Mouse (Mus musculus) forebrain, embryonic 14.5 days (tissue): ENCODE data around the gene Lypd6b. TPM values are rescaled to one million over a fixed set of nuclear protein-coding genes. Genes with fewer than 3 reads are reported as not detected.

Experiments
- ATAC-seq: fragments of 200-750 bp; cut with Nextera tagmentation; 2 replicates; pipeline ENCODE4 v1.8.0; 2017; ENCODE audit warnings: mild to moderate bottlenecking, moderate library complexity
- DNase-seq: peaks from one replicate; pipeline ENCODE4 v3.0.0-alpha.2; 2015; ENCODE audit warnings: low spot score
- H3K27ac ChIP-seq: fragments of 300-500 bp; sonication (generic); 2 replicates; pipeline ENCODE4 v1.5.1; 2014; ENCODE audit warnings: low read depth, mild to moderate bottlenecking, control low read depth, low read length, moderate library complexity
- H3K27me3 ChIP-seq: fragments of 300-500 bp; sonication (generic); replicated peaks from 2 replicates; pipeline ENCODE4 v1.6.1; 2014; ENCODE audit warnings: low read length, control low read depth, mixed read lengths; ENCODE audit not compliant: control insufficient read depth, insufficient read depth
- H3K36me3 ChIP-seq: fragments of 300-500 bp; sonication (generic); 2 replicates; pipeline ENCODE4 v1.6.1; 2014; ENCODE audit warnings: low read length, control low read depth; ENCODE audit not compliant: control insufficient read depth, insufficient read depth
- H3K4me1 ChIP-seq: fragments of 300-500 bp; sonication (generic); 2 replicates; pipeline ENCODE4 v1.6.1; 2014; ENCODE audit warnings: antibody characterized with exemption, low read length, control low read depth; ENCODE audit not compliant: control insufficient read depth, insufficient read depth
- H3K4me2 ChIP-seq: fragments of 300-500 bp; sonication (generic); 2 replicates; pipeline ENCODE4 v1.6.1; 2014; ENCODE audit warnings: mild to moderate bottlenecking, control low read depth, low read length
- H3K4me3 ChIP-seq: fragments of 300-500 bp; sonication (generic); 2 replicates; pipeline ENCODE4 v1.5.1; 2014; ENCODE audit warnings: low read depth, low read length, control low read depth
- H3K9ac ChIP-seq: fragments of 300-500 bp; sonication (generic); 2 replicates; pipeline ENCODE4 v1.6.1; 2014; ENCODE audit warnings: mild to moderate bottlenecking, low read length, control low read depth, moderate library complexity
- H3K9me3 ChIP-seq: fragments of 300-500 bp; sonication (generic); replicated peaks from 2 replicates; pipeline ENCODE4 v1.6.1; 2016; ENCODE audit warnings: low read length, control low read depth, mixed read lengths; ENCODE audit not compliant: control insufficient read depth
- WGBS: fragments of 180-500 bp; shearing (Covaris S2); extraction: QIAGEN DNeasy Blood & Tissue Kit; methylation state at CpG from one replicate; pipeline ENCODE4 v1.1.7; 2014; 5-methylcytosine and 5-hydroxymethylcytosine counted together
- polyA plus RNA-seq: library from polyadenylated mRNA; unstranded; fragments of >200 nt; fragmentation: Nextera tagmentation; extraction: Ambion mirVana; gene quantifications from 2 replicates; pipeline ENCODE4 v1.2.1, GENCODE M21; 2014

Gene Lypd6b
- polyA plus RNA-seq, 1 experiment from 2014 or later: 8.7 TPM

DNA sequence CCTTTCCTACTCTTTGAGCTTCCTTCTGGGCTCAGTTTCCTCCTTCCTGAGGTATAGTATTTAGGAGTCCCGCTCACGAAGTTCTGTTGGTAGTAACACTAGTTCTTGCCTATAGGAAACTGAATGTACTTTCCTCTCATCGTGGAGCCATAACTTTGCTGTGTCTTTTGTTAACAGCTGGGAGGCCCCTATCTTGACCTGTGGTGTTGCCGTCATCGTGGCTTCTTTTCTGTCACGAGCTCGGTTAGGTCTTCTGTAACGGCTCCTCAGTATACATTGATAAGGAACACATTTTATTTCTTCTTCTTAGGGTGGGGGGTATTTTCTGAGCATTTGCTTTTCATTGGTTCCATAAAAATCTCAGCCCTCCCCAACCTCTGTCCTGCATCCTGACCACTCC is 74.2 kb downstream of the Lypd6b start:
- WGBS: 81% methylated on average over 8 of the region's 8 CpGs
- H3K36me3 ChIP-seq: no peaks in the 10 kb centered on the region

DNA sequence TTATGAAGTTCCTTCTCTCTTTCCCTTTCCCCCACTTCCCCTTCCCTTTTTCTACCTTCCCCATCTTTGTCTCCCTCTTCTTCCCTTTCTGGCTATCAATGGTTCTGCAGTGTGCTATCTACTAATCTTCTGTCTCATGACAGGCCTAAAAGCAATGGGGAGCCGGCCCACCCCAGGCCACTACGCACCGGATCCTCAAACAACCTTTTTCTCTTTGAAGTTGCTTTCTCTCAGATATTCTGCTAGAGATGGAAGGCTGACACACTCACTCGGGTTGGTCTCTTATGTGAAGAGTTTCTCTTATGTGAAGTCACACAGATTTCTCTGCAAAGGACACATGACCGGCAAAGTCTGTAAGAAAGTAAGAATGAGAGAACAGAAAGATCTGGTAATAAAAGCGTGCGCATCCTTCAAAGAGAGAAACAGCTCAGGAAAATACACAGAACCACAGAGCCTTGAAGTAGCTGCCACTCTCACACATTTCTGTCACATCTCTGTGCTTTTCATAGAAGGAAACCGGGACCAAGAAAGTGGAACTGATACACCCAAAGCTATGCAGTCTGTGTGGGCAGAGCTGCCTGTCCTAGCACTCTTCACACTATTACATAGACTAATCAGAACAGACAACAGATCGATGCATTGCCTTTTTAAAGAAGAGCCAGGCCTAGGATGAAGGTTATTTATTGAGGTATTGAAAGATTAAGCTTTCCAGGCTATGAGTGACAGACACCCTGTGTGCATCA is 80.8 kb downstream of the Lypd6b start:
- no peak for DNase-seq
- Histone ChIP-seq H3K27ac (0 out of 2 replicates have a peak overlapping the region, but pooled peaks have one; percentile 0), H3K36me3 (no peaks in the 10 kb centered on the region), H3K9ac (no peak overlapping the region), H3K4me2 (no peak overlapping the region), H3K27me3 (no peaks in the 10 kb centered on the region), H3K4me3 (no peak overlapping the region), H3K4me1 (peaks cover 11% of the 10 kb centered on the region; the same call in 1 of the 2 replicates), H3K9me3 (no peaks in the 10 kb centered on the region)
- ATAC-seq: 0 out of 2 replicates have a peak, but pooled peaks have one; percentile 24
- WGBS: 95% methylated on average over 9 of the region's 9 CpGs

More for the DNA sequence above, 74.2 kb downstream of the Lypd6b start:
- Histone ChIP-seq H3K9me3 (no peaks in the 10 kb centered on the region), H3K4me2 (no peak overlapping the region), H3K9ac (no peak overlapping the region), H3K27me3 (no peaks in the 10 kb centered on the region), H3K4me3 (no peak overlapping the region), H3K27ac (no peak overlapping the region), H3K4me1 (no peaks in the 10 kb centered on the region)
- no peak for DNase-seq
- ATAC-seq: no peak

DNA sequence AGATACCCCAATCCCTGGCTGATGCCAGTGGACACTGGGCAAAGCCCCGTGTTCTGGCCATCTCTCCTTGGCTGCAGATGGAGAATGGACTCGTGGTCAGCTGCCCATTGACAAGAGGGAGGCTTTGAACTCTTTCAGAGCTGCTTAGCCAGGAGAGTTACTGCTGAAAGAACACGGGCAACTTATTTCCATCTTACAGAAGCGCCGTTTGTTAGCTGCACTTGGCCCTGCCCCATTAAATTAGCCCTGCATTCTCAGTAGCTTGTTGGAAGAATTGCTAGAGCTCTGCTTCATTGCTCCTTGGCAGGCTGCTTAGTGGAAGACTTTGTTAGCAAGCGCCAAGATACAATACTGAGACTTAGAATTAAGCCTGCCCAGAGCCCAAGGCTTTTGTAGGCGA is 81.6 kb downstream of the Lypd6b start:
- H3K9ac ChIP-seq: no peak overlapping the region
- no peaks in the 10 kb centered on the region for H3K36me3 ChIP-seq
- H3K27ac ChIP-seq: peak overlapping the region; percentile 0; the same call in 1 of the 2 replicates
- peak; percentile 81 for DNase-seq
- WGBS: 14% methylated on average over 7 of the region's 7 CpGs
- H3K27me3 ChIP-seq: no peaks in the 10 kb centered on the region
- peak; percentile 71; the same call in 1 of the 2 replicates for ATAC-seq
- peaks cover 11% of the 10 kb centered on the region; the same call in 1 of the 2 replicates for H3K4me1 ChIP-seq
- H3K9me3 ChIP-seq: no peaks in the 10 kb centered on the region
- H3K4me2 ChIP-seq: no peak overlapping the region
- no peak overlapping the region for H3K4me3 ChIP-seq

DNA sequence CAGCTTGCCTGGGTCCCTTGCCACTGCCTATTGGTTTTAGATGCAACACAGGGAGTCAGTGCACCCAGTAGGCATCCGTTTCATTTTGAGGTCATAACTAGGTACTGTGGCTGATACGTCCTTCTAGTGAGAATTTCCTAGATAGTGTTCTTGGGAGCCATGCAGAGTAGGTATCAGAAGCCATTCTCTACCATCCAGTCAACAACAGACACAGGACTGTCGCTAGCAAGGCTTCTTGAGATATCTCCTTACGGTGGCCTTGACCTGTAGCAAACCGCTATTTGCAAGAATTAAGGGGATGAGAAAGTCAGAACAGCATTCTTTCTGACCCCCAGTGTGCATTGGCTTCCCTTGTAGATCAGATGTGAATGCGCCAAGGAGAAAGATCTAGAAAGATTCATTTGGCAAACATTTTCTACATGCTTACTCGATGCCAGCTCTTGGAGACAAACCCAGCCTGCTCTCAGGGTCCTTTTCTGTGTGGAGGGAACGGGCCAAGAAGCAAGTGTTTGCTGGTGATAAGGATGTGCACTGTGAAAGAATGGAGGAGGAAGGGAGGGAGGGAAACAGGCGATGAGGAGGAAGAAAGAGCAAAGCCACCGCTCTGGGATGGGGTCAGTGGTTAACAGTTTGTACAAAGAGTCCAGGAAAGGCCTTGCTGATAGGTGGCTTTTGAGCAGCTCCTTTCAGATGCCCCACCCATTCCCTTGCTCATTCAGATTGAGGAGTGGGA is 82.5 kb downstream of the Lypd6b start:
- H3K27me3 ChIP-seq: no peaks in the 10 kb centered on the region
- H3K27ac ChIP-seq: no peak overlapping the region; the same call in 1 of the 2 replicates
- H3K9me3 ChIP-seq: no peaks in the 10 kb centered on the region
- H3K4me1 ChIP-seq: peaks cover 11% of the 10 kb centered on the region; the same call in 1 of the 2 replicates
- no peak overlapping the region for H3K4me2 ChIP-seq
- no peak overlapping the region for H3K4me3 ChIP-seq
- no peak for DNase-seq
- WGBS: 84% methylated on average over 10 of the region's 10 CpGs
- ATAC-seq: no peak
- no peak overlapping the region for H3K9ac ChIP-seq
- H3K36me3 ChIP-seq: no peaks in the 10 kb centered on the region

DNA sequence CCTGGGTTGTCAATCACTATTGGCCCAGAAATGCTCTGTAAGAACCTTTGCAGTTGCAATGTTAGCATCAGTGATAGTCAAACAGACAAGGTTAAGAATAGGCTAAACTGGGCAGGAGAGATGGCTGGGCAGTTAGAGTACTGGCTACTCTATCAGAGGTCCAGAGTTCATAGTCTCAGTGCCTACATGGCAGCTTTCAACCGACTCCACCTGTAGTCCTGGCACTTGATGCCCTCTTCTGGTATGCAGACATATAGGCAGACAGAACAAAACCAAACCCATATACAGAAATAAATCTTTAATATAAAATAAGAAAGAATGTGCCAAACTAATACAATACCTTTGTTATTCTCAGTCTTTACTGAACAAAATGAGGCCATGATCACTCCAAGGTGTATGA is 83.5 kb downstream of the Lypd6b start:
- Histone ChIP-seq H3K4me2 (no peak overlapping the region), H3K27ac (no peak overlapping the region)
- no peak for ATAC-seq

DNA sequence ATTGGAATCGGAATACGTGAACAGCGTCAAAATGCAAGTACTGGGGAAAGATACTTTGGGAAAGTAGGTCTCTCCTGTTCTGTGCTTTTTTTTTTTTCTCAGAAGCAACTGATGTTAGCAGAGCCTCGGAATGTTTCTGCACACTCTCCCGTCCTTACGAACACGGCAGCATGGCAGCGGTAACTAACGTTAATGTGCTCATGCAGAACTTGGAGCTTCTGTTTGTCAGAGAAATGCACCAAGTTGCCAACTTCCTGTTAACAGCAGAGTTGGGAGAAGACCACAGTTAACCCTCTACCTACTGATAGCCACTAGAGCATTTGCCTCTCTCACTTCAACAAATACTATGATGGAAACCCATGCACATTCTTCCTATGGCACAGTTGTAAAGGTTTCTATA is 93.0 kb downstream of the Lypd6b start:
- Histone ChIP-seq H3K4me1 (no peaks in the 10 kb centered on the region), H3K36me3 (no peaks in the 10 kb centered on the region), H3K9ac (no peak overlapping the region), H3K9me3 (no peaks in the 10 kb centered on the region), H3K4me2 (no peak overlapping the region), H3K27ac (no peak overlapping the region), H3K4me3 (no peak overlapping the region), H3K27me3 (no peaks in the 10 kb centered on the region)
- WGBS: 70% methylated on average over 9 of the region's 9 CpGs
- no peak for ATAC-seq
- DNase-seq: peak; percentile 51

More for the DNA sequence above, 83.5 kb downstream of the Lypd6b start:
- no peak for DNase-seq
- Histone ChIP-seq H3K9me3 (no peaks in the 10 kb centered on the region), H3K36me3 (no peaks in the 10 kb centered on the region), H3K27me3 (no peaks in the 10 kb centered on the region), H3K4me1 (peaks cover 11% of the 10 kb centered on the region; the same call in 1 of the 2 replicates), H3K4me3 (no peak overlapping the region), H3K9ac (no peak overlapping the region)
- 89% methylated on average over 1 of the region's 1 CpGs for WGBS

DNA sequence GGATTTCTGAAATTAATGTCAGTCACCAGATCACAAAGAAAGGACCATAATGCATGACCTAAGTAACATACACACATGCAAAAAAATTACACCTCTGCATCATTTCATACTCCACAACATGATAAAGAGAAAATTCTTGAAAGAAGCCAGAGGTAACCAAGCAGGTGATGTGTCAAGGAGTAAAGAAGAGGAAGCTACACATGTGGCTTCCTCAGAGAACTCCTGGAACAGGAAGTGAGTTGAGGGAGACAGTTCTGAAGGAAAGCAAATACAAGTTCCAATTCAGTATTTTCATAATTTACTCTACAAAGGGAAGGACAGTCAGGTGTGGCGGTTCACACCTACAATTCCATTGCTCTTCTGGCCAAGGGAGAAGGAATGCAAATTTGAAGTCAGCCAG is 93.5 kb downstream of the Lypd6b start:
- H3K4me3 ChIP-seq: no peak overlapping the region
- H3K9me3 ChIP-seq: no peaks in the 10 kb centered on the region
- H3K27ac ChIP-seq: no peak overlapping the region
- no peaks in the 10 kb centered on the region for H3K36me3 ChIP-seq
- WGBS: 94% methylated on average over 1 of the region's 1 CpGs
- no peak overlapping the region for H3K9ac ChIP-seq
- ATAC-seq: no peak
- H3K27me3 ChIP-seq: no peaks in the 10 kb centered on the region
- no peak overlapping the region for H3K4me2 ChIP-seq
- no peak for DNase-seq
- H3K4me1 ChIP-seq: no peaks in the 10 kb centered on the region

DNA sequence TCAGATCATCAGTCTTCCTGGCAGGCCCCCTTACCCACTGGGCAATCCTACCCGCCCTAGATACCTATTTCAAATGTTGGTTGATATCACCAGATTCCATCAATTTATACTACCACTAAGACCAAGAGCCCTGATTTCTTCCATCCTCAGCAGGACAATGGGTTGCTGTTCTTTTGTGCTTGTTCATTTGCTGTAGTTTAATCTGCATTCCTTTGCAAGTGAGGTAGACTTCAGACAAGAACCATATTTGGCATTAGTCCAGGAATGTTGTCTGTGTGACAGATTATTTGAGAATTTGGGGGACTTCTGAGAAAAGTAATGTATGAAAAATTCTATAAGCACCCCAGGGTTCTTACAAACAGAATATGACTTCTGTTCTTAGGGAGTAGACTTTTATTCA is 95.0 kb downstream of the Lypd6b start:
- no peaks in the 10 kb centered on the region for H3K36me3 ChIP-seq
- peaks cover 2% of the 10 kb centered on the region; the same call in 1 of the 2 replicates for H3K4me1 ChIP-seq
- no peak overlapping the region for H3K9ac ChIP-seq
- 87% methylated on average over 1 of the region's 1 CpGs for WGBS
- DNase-seq: no peak
- no peaks in the 10 kb centered on the region for H3K9me3 ChIP-seq
- H3K27me3 ChIP-seq: no peaks in the 10 kb centered on the region
- no peak for ATAC-seq
- no peak overlapping the region for H3K4me2 ChIP-seq
- H3K4me3 ChIP-seq: no peak overlapping the region
- H3K27ac ChIP-seq: no peak overlapping the region

DNA sequence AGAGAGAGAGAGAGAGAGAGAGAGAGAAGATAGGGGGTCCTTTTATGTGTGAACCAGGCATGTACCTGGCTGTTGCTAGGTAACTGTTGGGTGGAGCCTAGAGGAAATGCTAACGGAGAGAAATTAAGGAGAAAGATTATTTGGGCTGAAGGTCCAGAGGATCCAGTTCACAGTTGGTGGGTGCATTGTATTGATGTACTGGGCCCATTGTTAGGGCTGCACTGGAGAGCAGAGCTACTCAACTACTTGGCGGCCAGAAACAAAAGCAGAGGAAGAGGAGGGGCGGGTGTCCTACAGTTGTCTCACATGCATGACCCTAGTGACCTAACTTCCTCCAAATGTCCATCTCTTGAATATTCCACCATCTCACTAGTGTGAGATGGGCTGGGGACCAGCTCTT is 96.5 kb downstream of the Lypd6b start:
- Histone ChIP-seq H3K4me1 (peaks cover 2% of the 10 kb centered on the region; the same call in 1 of the 2 replicates), H3K27me3 (no peaks in the 10 kb centered on the region), H3K36me3 (no peaks in the 10 kb centered on the region), H3K27ac (no peak overlapping the region), H3K9me3 (no peaks in the 10 kb centered on the region), H3K9ac (no peak overlapping the region), H3K4me3 (no peak overlapping the region), H3K4me2 (no peak overlapping the region)
- WGBS: 29% methylated on average over 3 of the region's 3 CpGs
- DNase-seq (no peak), ATAC-seq (no peak)
